9 mouse cellular contexts compared by ENCODE assay signal in the genomic region with DNA sequence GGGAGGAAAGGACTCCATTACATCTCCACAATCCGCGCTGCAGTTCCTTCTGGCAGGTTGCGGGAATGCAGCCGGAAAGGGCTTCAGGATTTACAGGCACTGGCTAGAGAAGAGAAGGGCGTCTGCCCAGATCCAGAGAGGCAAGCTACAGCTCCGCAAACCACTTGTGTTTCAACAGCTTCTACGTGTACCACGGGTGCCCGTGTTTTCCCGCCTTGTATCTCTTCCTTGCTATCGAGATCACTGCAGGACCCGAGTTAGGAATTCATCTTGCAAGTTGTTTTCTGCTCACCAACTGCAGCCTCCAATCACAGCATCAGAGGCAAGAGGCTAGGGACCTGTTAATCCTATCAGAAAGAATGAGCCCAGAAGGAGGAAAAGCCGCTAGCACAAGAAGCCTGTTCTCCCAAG. TPM values are rescaled to one million over a fixed set of nuclear protein-coding genes. Genes with fewer than 3 reads are reported as not detected.
DNase-seq lines count a peak whose midpoint lies in the region; ATAC-seq lines count a peak whose summit lies in the region.
"Had no signal": no experiment of that assay in that cellular context is flagged by ENCODE, and none has a peak within 500 bp of the region (broad histone marks: within the 10 kb centered on the region; RNA-seq: fewer than 3 reads in every experiment).

No protein-coding gene starts in this region.

- no peak for DNase-seq in heart, adult 18-20 months
- peak; percentile 30 for DNase-seq in brain, embryonic 18.5 days (ENCODE audit: low read depth, low spot score)
- DNase-seq in layer of hippocampus, adult 18-20 months (ENCODE audit: low spot score in 2 of 2), result peak; percentile 26 to 37
- DNase-seq in spleen, postnatal 4 days (ENCODE audit: low spot score in 2 of 2), result no peak
- DNase-seq in natural killer cell, adult 2 months (ENCODE audit: low spot score in 2 of 2), result no peak

- no peak for ATAC-seq in heart, embryonic 13.5 days (ENCODE audit: extremely low read depth, insufficient number of reproducible peaks, low FRiP score, low TSS enrichment)
- ATAC-seq in frontal cortex, adult (ENCODE audit: low TSS enrichment), result peak; percentile 98
- peak; percentile 87 for ATAC-seq in midbrain, embryonic 16.5 days

- peaks cover 5% of the 10 kb centered on the region; the same call in 1 of the 2 replicates for H3K9me3 ChIP-seq in heart, embryonic 13.5 days
- no peaks in the 10 kb centered on the region for H3K9me3 ChIP-seq in midbrain, embryonic 16.5 days (replicated peaks; ENCODE audit: control insufficient read depth, low read length, poor library complexity, severe bottlenecking)
- H3K9me3 ChIP-seq: G1E had no signal

- 3% methylated on average over 13 of the region's 13 CpGs for WGBS in heart, embryonic 13.5 days
- 2% methylated on average over 13 of the region's 13 CpGs for WGBS in midbrain, embryonic 16.5 days

- H3K4me2 ChIP-seq in heart, embryonic 13.5 days, result peak overlapping the region; percentile 68
- peak overlapping the region; percentile 41 for H3K4me2 ChIP-seq in midbrain, embryonic 16.5 days (ENCODE audit: low read length)

- H3K4me1 ChIP-seq in heart, embryonic 13.5 days, result peaks cover 18% of the 10 kb centered on the region
- peaks cover 11% of the 10 kb centered on the region for H3K4me1 ChIP-seq in midbrain, embryonic 16.5 days (ENCODE audit: control insufficient read depth, insufficient read depth, low read length)

- peak overlapping the region; percentile 42 for H3K4me3 ChIP-seq in heart, embryonic 13.5 days
- peak overlapping the region; percentile 11 for H3K4me3 ChIP-seq in midbrain, embryonic 16.5 days (ENCODE audit: low read depth, low read length)

- 0 out of 2 replicates have a peak, but pooled peaks cover 3% of the 10 kb centered on the region for H3K36me3 ChIP-seq in heart, embryonic 13.5 days
- no peaks in the 10 kb centered on the region for H3K36me3 ChIP-seq in midbrain, embryonic 16.5 days (ENCODE audit: control insufficient read depth, insufficient read depth, low read length)

- H3K27me3 ChIP-seq in heart, embryonic 13.5 days (replicated peaks), result no peaks in the 10 kb centered on the region; the same call in 1 of the 2 replicates
- H3K27me3 ChIP-seq in midbrain, embryonic 16.5 days (ENCODE audit: control insufficient read depth, insufficient read depth, low read depth, low read length), result no peaks in the 10 kb centered on the region

- H3K9ac ChIP-seq in heart, embryonic 13.5 days, result peak overlapping the region; percentile 69
- H3K9ac ChIP-seq in midbrain, embryonic 16.5 days (ENCODE audit: low read depth, low read length), result no peak overlapping the region

- no peak overlapping the region for H3K27ac ChIP-seq in heart, embryonic 13.5 days (replicated peaks)
- H3K27ac ChIP-seq in midbrain, embryonic 16.5 days (ENCODE audit: low read length), result peak overlapping the region; percentile 4; the same call in 1 of the 2 replicates

RNA-seq across cellular contexts. Expression of gene Chst2, which starts 35.8 kb away (rescaled TPM):
- polyA plus RNA-seq in heart, embryonic 13.5 days (2015; fragmentation: Nextera tagmentation; extraction: Ambion mirVana), result 1.8 and 1.9 TPM in 2 replicates
- total RNA-seq in heart, adult 18-20 months (2021), result 1 to 10 TPM; 1.2 TPM
- 100 to 1,000 TPM in 1 of 2 experiments, 10 to 100 TPM in 1; 96.8 to 103 TPM for total RNA-seq in layer of hippocampus, adult 18-20 months (2021)
- 26.5 and 26.7 TPM in 2 replicates for polyA plus RNA-seq in midbrain, embryonic 16.5 days (2015; fragmentation: Nextera tagmentation; extraction: Ambion mirVana)
- polyA plus RNA-seq: G1E had no signal

Comparison
In these comparisons a context has a peak if more than half of its experiments do, and no peak if none do; other contexts are left out.
1. DNase-seq: peak in brain, embryonic 18.5 days (single experiment) and layer of hippocampus, adult 18-20 months (2 of 2); none in heart, adult 18-20 months (0 of 2), spleen, postnatal 4 days (0 of 2) and natural killer cell, adult 2 months (0 of 2).
2. RNA of gene Chst2, which starts 35.8 kb away (total RNA-seq): 96.8 to 103 TPM in layer of hippocampus, adult 18-20 months; 1.2 TPM in heart, adult 18-20 months; every median in the first group is over 10 times any median in the second.